Mouse (Mus musculus): ENCODE measurements at regions not wholly inside any gene's neighbourhood (a gene's known extent, or its start where the extent isn't known, plus 50 kb on each side); places are given as distances from the start of the nearest gene placed in this dataset.

DNA sequence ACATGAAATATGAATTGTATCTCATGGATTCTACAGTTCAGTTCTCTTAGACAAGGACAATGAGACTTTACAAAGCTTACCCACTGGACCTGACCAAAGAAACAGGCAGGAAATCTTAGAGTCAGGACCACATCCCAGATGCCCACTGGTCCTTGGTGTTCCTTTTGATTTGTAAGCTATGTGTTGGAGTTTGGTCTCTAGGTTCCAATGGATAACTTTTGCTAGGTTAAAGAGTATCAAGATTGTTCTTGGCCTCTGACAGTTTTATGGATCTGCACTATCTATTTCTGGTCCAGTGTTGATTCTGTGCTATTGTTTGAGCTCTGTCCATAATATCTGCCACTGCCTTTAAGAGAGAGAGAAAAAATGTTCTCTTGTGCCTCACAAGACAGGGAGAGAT lies 222.6 kb upstream of the Tprg start:
- TF ChIP-seq CTCF (IDR thresholded peaks at IDR 0.05; ENCODE audit: low read depth), result no peak
- TF ChIP-seq EP300 (IDR thresholded peaks at IDR 0.05; ENCODE audit: low read depth), result no peak
